Mouse (Mus musculus): ENCODE data around the gene Scgb1a1. TPM values are rescaled to one million over a fixed set of nuclear protein-coding genes. Genes with fewer than 3 reads are reported as not detected.

Gene Scgb1a1
- polyA plus RNA-seq, 1 experiment from 2014 or later: not detected

- Histone ChIP-seq H3K27ac (ENCODE audit: low read depth, low read length) (no peak overlapping the region), H3K4me1 (replicated peaks; ENCODE audit: control insufficient read depth, insufficient read depth, low read length) (no peaks in the 10 kb centered on the region), H3K27me3 (ENCODE audit: control insufficient read depth, insufficient read depth, low read length) (no peaks in the 10 kb centered on the region), H3K9ac (ENCODE audit: low read length) (no peak overlapping the region), H3K9me3 (ENCODE audit: control insufficient read depth, low read length) (no peaks in the 10 kb centered on the region), H3K4me2 (ENCODE audit: low read depth, low read length, severe bottlenecking) (no peak overlapping the region), H3K36me3 (ENCODE audit: control insufficient read depth, insufficient read depth, low read length) (no peaks in the 10 kb centered on the region), H3K4me3 (ENCODE audit: low read depth, low read length) (no peak overlapping the region)
- WGBS: 77% methylated on average over 5 of the region's 5 CpGs
- peak; percentile 37 for DNase-seq (ENCODE audit: low spot score)
- ATAC-seq (replicated peaks; ENCODE audit: low FRiP score): no peak
Measured at GRCm38 (mm10) chr19:9106096-9106495, 18.3 kb upstream of the Scgb1a1 start.

GRCm38 (mm10) chr19:9105101-9105685 lies 17.4 kb upstream of the Scgb1a1 start:
- ATAC-seq (replicated peaks; ENCODE audit: low FRiP score): no peak
- Histone ChIP-seq H3K36me3 (ENCODE audit: control insufficient read depth, insufficient read depth, low read length) (no peaks in the 10 kb centered on the region), H3K4me2 (ENCODE audit: low read depth, low read length, severe bottlenecking) (no peak overlapping the region), H3K9me3 (ENCODE audit: control insufficient read depth, low read length) (no peaks in the 10 kb centered on the region), H3K4me1 (replicated peaks; ENCODE audit: control insufficient read depth, insufficient read depth, low read length) (no peaks in the 10 kb centered on the region), H3K9ac (ENCODE audit: low read length) (no peak overlapping the region), H3K4me3 (ENCODE audit: low read depth, low read length) (no peak overlapping the region), H3K27ac (ENCODE audit: low read depth, low read length) (no peak overlapping the region), H3K27me3 (ENCODE audit: control insufficient read depth, insufficient read depth, low read length) (no peaks in the 10 kb centered on the region)
- 75% methylated on average over 3 of the region's 3 CpGs for WGBS
- peak; percentile 13 for DNase-seq (ENCODE audit: low spot score)

DNA sequence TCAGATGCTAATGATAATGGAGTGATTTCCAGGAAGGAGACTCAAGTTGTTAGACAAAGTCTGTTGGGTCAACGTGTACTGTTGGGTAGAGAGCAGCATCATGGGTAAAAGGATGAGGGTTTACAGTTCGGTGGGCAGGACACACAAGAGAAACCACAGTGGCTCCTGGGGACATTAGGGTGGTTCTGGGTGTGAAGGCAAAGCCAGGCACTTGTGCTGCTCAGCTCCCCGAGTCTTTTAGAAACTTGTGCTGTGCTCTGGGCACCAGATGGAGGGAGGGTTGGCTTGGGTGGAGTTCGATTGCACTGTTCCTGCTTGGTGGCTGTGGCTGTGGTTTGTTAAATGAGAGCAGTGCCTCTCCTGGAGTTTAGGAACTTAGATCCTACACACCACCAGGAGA lies 16.2 kb upstream of the Scgb1a1 start:
- no peak for ATAC-seq (replicated peaks; ENCODE audit: low FRiP score)
- no peak overlapping the region for H3K4me3 ChIP-seq (ENCODE audit: low read depth, low read length)
- no peak overlapping the region for H3K4me2 ChIP-seq (ENCODE audit: low read depth, low read length, severe bottlenecking)
- no peaks in the 10 kb centered on the region for H3K9me3 ChIP-seq (ENCODE audit: control insufficient read depth, low read length)
- H3K9ac ChIP-seq (ENCODE audit: low read length): no peak overlapping the region
- DNase-seq (ENCODE audit: low spot score): peak; percentile 16
- no peaks in the 10 kb centered on the region for H3K27me3 ChIP-seq (ENCODE audit: control insufficient read depth, insufficient read depth, low read length)
- WGBS: 84% methylated on average over 4 of the region's 4 CpGs
- no peak overlapping the region for H3K27ac ChIP-seq (ENCODE audit: low read depth, low read length)
- no peaks in the 10 kb centered on the region for H3K4me1 ChIP-seq (replicated peaks; ENCODE audit: control insufficient read depth, insufficient read depth, low read length)
- no peaks in the 10 kb centered on the region for H3K36me3 ChIP-seq (ENCODE audit: control insufficient read depth, insufficient read depth, low read length)

DNA sequence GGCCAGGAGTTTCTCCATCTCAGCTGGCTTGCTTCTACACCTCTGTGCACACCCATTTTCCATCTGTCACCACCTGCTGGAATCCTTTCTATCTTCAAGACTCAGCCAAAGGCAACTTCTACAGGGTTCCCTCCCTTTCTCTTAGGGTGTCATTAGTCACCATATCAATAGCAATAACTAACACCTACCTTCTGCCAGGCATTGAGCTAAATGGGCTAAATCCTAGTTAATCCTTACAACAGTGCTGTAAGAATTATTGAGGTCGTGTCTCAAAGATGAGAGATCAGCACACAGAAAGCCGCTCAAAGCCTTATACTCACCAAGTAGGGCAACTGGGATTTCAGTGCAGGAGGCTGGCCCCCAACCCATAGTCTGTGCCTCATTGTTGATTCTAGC lies 13.3 kb upstream of the Scgb1a1 start:
- no peak for ATAC-seq (replicated peaks; ENCODE audit: low FRiP score)
- 67% methylated on average over 2 of the region's 2 CpGs for WGBS
- no peaks in the 10 kb centered on the region for H3K9me3 ChIP-seq (ENCODE audit: control insufficient read depth, low read length)
- H3K4me2 ChIP-seq (ENCODE audit: low read depth, low read length, severe bottlenecking): no peak overlapping the region
- no peaks in the 10 kb centered on the region for H3K27me3 ChIP-seq (ENCODE audit: control insufficient read depth, insufficient read depth, low read length)
- no peak overlapping the region for H3K4me3 ChIP-seq (ENCODE audit: low read depth, low read length)
- no peak overlapping the region for H3K27ac ChIP-seq (ENCODE audit: low read depth, low read length)
- H3K36me3 ChIP-seq (ENCODE audit: control insufficient read depth, insufficient read depth, low read length): no peaks in the 10 kb centered on the region
- DNase-seq (ENCODE audit: low spot score): no peak
- no peak overlapping the region for H3K9ac ChIP-seq (ENCODE audit: low read length)
- no peaks in the 10 kb centered on the region for H3K4me1 ChIP-seq (replicated peaks; ENCODE audit: control insufficient read depth, insufficient read depth, low read length)

- Histone ChIP-seq H3K27ac (ENCODE audit: low read depth, low read length) (no peak overlapping the region), H3K4me3 (ENCODE audit: low read depth, low read length) (no peak overlapping the region), H3K9me3 (ENCODE audit: control insufficient read depth, low read length) (no peaks in the 10 kb centered on the region), H3K4me2 (ENCODE audit: low read depth, low read length, severe bottlenecking) (no peak overlapping the region), H3K27me3 (ENCODE audit: control insufficient read depth, insufficient read depth, low read length) (no peaks in the 10 kb centered on the region), H3K36me3 (ENCODE audit: control insufficient read depth, insufficient read depth, low read length) (no peaks in the 10 kb centered on the region), H3K4me1 (replicated peaks; ENCODE audit: control insufficient read depth, insufficient read depth, low read length) (no peaks in the 10 kb centered on the region), H3K9ac (ENCODE audit: low read length) (no peak overlapping the region)
- ATAC-seq (replicated peaks; ENCODE audit: low FRiP score) (no peak), DNase-seq (ENCODE audit: low spot score) (peak; percentile 29)
- 88% methylated on average over 17 of the region's 17 CpGs for WGBS
Measured at GRCm38 (mm10) chr19:9100297-9101061, 12.7 kb upstream of the Scgb1a1 start.

DNA sequence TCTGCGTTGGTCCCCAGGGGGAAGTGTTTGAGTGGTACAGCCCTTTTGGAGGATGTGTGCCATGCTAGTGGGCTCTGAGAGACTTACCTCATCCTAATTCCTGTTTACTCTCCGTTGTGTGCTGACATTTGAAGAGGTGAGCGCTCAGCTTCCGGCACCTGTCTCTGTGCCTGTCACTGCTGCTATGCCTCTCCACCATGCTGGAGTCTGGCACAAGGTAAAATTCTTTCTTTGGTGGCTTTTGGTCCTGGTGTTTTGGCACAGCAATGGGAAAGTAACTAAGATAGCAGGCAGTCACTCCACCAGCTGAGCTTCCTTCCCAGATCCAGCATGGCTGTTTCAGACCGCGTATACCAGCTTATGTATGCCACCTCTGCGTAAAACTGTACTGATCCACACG lies 12.0 kb upstream of the Scgb1a1 start:
- H3K27me3 ChIP-seq (ENCODE audit: control insufficient read depth, insufficient read depth, low read length): no peaks in the 10 kb centered on the region
- no peaks in the 10 kb centered on the region for H3K9me3 ChIP-seq (ENCODE audit: control insufficient read depth, low read length)
- H3K9ac ChIP-seq (ENCODE audit: low read length): no peak overlapping the region
- no peaks in the 10 kb centered on the region for H3K36me3 ChIP-seq (ENCODE audit: control insufficient read depth, insufficient read depth, low read length)
- H3K4me3 ChIP-seq (ENCODE audit: low read depth, low read length): no peak overlapping the region
- H3K4me1 ChIP-seq (replicated peaks; ENCODE audit: control insufficient read depth, insufficient read depth, low read length): no peaks in the 10 kb centered on the region
- DNase-seq (ENCODE audit: low spot score) (no peak), ATAC-seq (replicated peaks; ENCODE audit: low FRiP score) (no peak)
- H3K27ac ChIP-seq (ENCODE audit: low read depth, low read length): no peak overlapping the region
- 91% methylated on average over 8 of the region's 8 CpGs for WGBS
- no peak overlapping the region for H3K4me2 ChIP-seq (ENCODE audit: low read depth, low read length, severe bottlenecking)

DNA sequence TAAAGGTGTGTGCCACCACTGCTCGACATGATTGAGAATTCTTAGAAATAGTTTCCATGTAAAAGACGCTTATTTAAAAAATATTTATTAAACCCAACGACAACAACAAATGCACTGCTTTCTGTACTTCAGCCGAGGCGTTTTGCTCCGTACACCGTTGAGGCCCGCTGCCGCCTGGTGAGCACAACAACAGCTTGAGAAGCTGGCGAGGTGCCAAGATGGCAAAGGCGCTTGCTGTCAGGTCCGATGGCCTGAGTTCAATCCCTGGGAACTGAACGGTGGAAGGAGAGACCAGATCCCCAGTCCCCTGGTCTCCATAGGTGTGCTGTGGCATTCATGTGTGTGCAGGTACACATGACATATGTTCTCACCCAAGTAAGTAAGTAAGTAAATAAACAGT lies 9.7 kb upstream of the Scgb1a1 start:
- ATAC-seq (replicated peaks; ENCODE audit: low FRiP score): no peak
- no peak for DNase-seq (ENCODE audit: low spot score)
- Histone ChIP-seq H3K9me3 (ENCODE audit: control insufficient read depth, low read length) (no peaks in the 10 kb centered on the region), H3K4me3 (ENCODE audit: low read depth, low read length) (no peak overlapping the region), H3K36me3 (ENCODE audit: control insufficient read depth, insufficient read depth, low read length) (no peaks in the 10 kb centered on the region), H3K27ac (ENCODE audit: low read depth, low read length) (no peak overlapping the region), H3K9ac (ENCODE audit: low read length) (no peak overlapping the region), H3K4me1 (replicated peaks; ENCODE audit: control insufficient read depth, insufficient read depth, low read length) (no peaks in the 10 kb centered on the region), H3K4me2 (ENCODE audit: low read depth, low read length, severe bottlenecking) (no peak overlapping the region), H3K27me3 (ENCODE audit: control insufficient read depth, insufficient read depth, low read length) (no peaks in the 10 kb centered on the region)
- WGBS: 90% methylated on average over 13 of the region's 13 CpGs

DNA sequence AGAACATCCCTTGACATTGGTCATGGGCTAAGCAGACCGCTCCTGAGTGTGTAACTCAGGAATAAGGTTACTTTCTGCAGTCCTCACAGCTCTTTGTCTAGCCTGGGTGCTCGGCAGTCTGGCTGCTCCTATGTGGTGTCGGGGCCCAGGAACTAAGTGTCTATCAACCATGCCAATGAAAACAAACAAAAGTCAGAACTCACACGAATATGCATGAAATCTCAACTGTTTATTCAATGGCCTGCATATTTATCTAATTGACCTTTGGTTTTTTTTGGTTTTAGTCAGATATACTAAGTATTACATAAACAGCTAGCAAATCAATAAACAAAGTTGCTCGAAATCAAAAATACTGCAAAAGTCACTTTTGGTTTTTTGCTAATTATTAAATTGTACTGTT lies 7.4 kb upstream of the Scgb1a1 start:
- H3K27me3 ChIP-seq (ENCODE audit: control insufficient read depth, insufficient read depth, low read length): no peaks in the 10 kb centered on the region
- H3K36me3 ChIP-seq (ENCODE audit: control insufficient read depth, insufficient read depth, low read length): no peaks in the 10 kb centered on the region
- no peak overlapping the region for H3K27ac ChIP-seq (ENCODE audit: low read depth, low read length)
- H3K4me1 ChIP-seq (replicated peaks; ENCODE audit: control insufficient read depth, insufficient read depth, low read length): no peaks in the 10 kb centered on the region
- no peaks in the 10 kb centered on the region for H3K9me3 ChIP-seq (ENCODE audit: control insufficient read depth, low read length)
- no peak overlapping the region for H3K4me3 ChIP-seq (ENCODE audit: low read depth, low read length)
- no peak overlapping the region for H3K9ac ChIP-seq (ENCODE audit: low read length)
- DNase-seq (ENCODE audit: low spot score) (no peak), ATAC-seq (replicated peaks; ENCODE audit: low FRiP score) (no peak)
- WGBS: 76% methylated on average over 5 of the region's 5 CpGs
- H3K4me2 ChIP-seq (ENCODE audit: low read depth, low read length, severe bottlenecking): no peak overlapping the region

DNA sequence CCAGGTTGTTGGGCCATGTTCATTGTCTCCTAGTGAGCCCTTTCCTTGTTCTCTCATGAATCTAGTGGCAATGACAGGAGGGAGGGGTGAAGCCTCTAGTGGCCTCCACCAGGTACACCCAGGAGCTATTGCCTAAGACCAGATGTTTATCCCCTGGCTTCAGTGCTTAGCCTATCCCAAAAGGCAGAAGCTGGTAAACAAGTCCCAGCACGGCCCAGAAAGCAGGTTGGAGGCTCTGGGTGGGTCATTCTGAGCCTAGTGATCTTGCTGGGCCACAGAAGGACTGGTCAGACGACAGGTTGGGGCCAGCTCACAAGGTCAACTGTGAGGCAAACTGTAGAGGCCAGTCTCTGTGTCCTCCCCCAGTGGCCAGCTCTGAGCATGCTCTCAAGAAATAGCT lies 3.0 kb upstream of the Scgb1a1 start:
- no peak for ATAC-seq (replicated peaks; ENCODE audit: low FRiP score)
- H3K9me3 ChIP-seq (ENCODE audit: control insufficient read depth, low read length): no peaks in the 10 kb centered on the region
- no peaks in the 10 kb centered on the region for H3K4me1 ChIP-seq (replicated peaks; ENCODE audit: control insufficient read depth, insufficient read depth, low read length)
- no peak overlapping the region for H3K4me3 ChIP-seq (ENCODE audit: low read depth, low read length)
- H3K4me2 ChIP-seq (ENCODE audit: low read depth, low read length, severe bottlenecking): no peak overlapping the region
- H3K36me3 ChIP-seq (ENCODE audit: control insufficient read depth, insufficient read depth, low read length): no peaks in the 10 kb centered on the region
- no peaks in the 10 kb centered on the region for H3K27me3 ChIP-seq (ENCODE audit: control insufficient read depth, insufficient read depth, low read length)
- H3K9ac ChIP-seq (ENCODE audit: low read length): no peak overlapping the region
- WGBS: 58% methylated on average over 2 of the region's 2 CpGs
- no peak for DNase-seq (ENCODE audit: low spot score)
- H3K27ac ChIP-seq (ENCODE audit: low read depth, low read length): no peak overlapping the region

Measured in forebrain, embryonic 11.5 days (tissue).